Mouse (Mus musculus) adrenal gland, adult 18-20 months (tissue): Measurements from ENCODE around the gene Tmem253. TPM values are rescaled to one million over a fixed set of nuclear protein-coding genes. Genes with fewer than 3 reads are reported as not detected.
"Not testable (repeated sequence)": the region's sequence is repeated elsewhere in the genome, so short reads cannot be mapped to it uniquely, and the experiment has no call there.

Experiments used
- DNase-seq, 2 experiments: peaks; one replicate each; pipeline ENCODE4 v3.0.0; 2021 to 2022; ENCODE audit warnings: low spot score in 2 of 2
- total RNA-seq, 2 experiments: library from RNA; stranded (reverse); gene quantifications; 1 replicate in 1 of 2; 2 replicates in 1 of 2; pipeline ENCODE4 v1.2.3; 2021

Tmem253 gene
- total RNA-seq, 2 experiments from 2014 or later = 2.1 to 2.3 TPM

DNA sequence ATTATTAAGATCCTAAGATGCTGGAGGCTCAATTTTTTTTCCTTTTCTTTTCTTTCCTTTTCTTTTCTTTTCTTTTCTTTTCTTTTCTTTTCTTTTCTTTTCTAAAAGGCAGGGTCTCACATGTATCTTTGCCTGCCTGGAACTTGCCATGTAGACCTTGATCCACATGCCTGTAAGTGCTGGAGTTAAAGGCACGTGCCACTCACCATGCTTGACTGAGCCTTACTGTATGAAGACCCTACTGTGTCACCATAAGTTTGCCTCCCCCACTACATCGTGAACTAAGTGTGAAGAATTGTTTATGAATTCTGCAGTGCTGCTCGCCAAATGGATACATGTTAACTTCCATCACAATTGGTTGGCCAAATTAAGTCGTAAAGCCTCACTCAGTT lies 5.7 kb downstream of the Tmem253 start:
- no peak for DNase-seq

DNA sequence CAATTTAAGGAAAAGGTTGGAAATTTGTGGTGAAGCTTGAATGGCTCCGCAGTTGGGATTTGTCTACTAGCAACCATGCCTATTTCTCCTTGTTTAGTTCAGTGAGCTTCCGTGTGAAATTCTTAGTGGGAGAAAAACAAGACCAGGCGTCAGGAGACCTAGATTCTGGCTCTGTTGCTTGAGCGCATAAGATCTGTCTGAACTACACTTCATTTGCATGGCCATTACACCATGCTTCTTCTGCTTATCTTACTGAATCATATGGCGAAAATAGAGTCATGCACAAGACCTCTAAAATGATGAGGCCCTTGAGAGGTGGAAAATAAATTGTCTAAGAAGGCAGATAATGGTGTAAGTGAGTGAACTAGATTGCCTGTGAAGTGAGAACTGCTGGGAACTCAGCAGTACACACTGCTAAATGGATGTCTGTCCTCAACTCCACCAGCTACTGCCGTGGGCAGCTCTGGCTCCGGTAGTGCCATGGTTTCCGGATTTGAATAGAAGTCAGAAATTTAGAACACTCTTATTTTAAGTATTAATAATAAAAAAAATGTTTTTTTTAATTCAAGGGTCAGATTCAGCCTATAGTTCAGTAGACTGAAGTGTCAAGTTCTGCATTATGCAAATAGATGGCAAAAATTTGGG lies 6.2 kb downstream of the Tmem253 start:
- DNase-seq = no peak

DNA sequence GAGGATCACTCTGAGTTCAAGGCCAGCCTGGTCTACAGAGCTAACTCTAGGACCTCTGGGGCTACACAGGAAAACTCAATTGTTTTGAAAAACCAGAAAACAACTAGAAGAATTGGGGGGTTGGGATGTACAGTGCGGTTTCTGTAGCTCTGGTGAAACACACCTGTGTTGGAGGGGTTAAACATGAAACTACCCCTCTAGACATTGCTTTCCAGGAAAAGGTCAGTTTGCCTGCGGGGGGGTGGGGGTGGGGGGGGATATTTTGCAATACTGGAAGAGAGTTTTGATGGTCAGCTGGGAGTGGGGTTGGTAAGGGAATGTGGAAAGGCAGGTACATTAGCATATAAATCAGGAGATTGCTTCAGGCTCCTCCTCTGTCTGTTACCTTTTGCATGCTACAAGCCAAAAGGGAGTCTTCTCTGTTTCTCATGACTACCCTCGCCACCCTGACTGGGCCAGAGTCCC lies 6.8 kb downstream of the Tmem253 start:
- DNase-seq = no peak

DNA sequence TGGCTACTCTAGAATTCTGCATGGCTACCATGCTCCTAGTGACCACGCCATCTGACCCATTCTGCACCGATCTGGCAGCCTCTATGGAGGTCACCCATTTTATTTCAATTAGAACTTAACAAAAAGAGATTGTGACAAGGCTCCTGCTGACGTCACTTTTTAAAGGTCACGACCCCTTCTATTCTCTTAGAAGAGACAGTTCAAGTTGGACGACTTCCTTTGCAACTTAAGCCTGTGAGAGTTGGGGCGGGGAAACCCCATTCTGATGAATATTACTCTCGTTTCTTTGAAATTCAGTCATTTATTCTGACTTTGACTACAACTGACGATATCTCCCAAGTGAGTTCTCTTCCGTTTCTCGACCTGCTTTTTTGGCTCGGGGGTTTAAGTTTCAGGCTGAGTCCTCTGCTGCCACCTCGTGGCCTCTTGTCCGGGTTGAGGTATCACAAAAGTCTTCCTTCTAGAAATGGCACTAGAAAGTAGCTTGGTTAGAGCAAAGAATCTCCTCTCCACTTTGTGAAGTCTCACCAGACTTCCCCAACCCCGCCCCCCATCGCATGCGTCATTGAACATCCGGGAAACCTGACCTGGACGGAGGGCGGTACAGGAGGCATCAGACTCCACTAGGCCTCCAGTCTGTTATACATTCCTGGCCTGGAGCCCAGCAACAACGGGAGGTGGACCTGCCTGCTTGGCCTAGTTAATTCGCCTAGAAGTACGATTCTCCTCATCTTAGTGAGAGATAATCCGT lies 7.4 kb downstream of the Tmem253 start:
- DNase-seq = peak; percentile 84 to 86

DNA sequence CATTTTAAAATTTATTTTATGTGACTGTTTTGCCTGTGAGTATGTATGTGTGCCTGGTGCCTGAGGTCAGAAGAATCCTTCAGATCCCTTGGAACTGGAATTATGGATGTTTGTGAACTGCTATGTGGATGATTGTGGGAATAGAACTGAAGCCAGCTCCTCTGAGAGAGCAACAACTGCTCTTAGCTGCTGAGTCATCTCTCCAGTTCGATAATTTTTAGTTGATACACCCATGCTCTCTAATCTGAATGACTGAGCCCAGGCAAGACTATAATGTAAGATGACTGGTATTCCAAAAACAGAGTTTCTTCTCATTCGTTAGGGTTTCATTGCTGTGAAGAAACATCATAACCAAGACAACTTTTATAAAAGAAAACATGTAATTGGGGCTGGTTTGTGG lies 8.7 kb downstream of the Tmem253 start:
- no peak for DNase-seq

DNA sequence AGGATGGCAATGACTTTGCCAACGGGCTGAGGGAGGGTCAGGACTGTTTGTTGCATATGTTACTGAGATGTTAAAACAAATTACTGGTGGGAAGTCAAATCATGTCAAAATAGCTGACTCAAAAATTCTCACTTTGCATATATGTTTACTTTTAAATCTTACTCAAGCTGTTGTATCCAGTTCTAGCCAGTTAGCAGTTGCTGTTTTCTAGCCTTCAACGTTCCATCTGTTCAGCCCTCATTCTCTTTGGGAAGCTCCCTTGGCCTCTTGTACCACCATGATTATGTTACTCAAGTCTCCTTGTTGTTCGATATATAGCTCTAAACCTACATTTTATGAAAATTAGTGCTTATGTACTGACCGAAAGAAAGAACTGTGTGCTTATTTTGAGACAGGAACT lies 10.9 kb downstream of the Tmem253 start:
- DNase-seq = no peak

DNA sequence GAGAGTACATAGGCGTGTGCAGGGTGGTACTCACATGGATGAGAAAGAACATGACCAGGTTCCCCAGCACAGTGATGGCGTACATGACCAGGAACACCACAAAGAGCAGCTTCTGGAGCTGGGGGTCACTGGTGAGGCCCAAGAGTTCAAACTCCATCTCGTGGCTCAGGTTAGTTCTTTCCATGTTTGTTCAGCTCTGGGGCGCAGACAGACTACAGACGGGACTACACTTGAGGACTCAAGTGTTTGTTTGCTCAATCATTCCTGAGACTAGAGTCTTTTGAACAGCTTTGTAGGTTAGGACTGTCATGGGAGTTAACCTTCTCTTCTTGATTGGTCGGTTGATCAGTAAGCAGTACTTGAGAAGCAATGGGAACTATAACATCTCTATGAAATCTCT lies 20.5 kb downstream of the Tmem253 start:
- DNase-seq = no peak

DNA sequence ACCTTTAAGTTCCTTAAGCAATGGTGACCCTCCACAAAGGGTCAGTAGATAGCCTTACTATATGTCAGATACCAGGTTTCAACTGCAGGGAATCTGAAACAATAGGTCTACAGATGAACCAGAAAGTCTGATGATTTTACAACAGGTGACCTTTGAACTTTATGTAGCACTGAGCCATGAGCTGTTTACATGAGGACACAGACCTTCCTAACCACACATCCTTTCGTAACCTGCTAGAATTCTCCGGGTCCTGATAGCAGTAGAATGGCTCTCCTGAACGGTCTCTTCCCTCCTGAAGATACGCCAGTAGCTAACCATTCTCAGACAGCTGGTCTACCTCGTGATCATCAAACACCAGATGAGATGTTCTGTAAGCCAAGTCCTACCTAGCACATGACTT lies 23.9 kb downstream of the Tmem253 start:
- no peak for DNase-seq

DNA sequence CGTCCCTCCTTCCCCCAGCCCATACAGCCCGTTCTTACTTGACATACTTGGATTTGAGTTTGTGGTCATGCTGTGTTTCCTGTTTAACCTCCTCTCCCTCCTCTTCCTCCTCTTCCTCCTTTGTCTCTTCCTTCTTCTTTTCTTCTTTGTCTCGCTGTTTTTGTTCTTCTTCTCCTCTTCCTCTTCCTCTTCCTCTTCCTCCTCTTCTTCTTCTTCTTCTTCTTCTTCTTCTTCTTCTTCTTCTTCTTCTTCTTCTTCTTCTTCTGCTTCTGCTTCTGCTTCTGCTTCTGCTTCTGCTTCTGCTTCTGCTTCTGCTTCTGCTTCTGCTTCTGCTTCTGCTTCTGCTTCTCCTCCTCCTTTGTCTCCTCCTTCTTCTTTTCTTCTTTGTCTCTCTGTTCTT lies 26.9 kb downstream of the Tmem253 start, which contains the start of gene Olfr221:
Gene Olfr221 (minus strand): TSS at position 101 of the 400 bp plus-strand sequence.
- DNase-seq = not testable (repeated sequence)

DNA sequence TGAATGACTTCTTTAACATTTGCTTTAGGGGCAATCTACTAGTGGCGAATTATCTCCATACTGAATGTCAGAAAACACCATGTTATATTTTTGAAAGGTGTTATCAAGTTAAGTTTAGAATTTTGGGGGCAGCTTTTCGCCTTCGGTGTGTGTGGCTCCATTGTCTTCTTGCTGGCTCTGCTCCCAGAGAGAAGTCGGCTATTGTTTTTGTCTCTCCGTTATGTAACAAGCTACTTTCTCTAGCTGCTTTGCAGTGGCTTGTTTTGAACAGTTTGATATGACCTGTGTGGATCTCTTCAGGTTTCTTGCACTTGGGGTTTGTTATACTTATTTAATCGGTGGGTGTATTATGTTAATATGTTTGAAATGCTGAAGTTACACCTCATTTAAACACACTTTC lies 28.0 kb downstream of the Tmem253 start:
- no peak for DNase-seq

DNA sequence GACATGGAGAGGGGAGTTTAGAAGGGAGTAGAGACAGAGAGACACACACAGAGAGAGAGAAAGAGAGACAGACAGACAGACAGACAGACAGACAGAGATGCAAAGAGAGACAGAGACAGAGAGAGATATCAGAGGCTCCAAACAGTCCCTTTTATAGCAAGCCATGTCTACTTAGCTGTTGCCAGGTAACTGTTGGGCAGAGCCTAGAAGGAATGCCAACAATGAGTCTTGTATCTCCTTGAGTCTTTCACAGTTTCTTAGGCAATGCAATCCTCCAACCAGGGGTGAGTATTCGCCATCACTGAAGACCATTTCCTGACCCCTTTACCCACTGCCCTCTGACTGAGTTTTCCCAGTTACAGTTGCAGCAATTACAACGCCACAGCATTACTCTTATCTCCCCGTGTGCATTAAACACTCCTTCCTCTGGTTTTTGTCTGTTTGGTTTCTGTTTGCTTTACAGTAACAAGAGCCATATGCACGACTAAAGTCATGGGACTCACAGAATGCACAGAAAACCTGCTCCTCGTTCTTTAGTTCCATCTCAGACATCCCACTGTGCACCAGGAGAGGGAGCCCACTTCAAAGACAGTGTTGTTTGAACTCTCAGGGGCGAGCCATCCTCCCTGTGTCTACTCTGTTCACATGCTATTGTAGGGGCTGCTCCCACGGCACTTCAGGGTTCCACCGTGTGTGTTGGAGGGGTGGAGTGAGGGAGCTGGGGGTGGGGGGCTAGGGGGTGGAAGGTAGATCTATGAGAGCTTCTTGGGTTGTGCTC lies 29.6 kb downstream of the Tmem253 start:
- DNase-seq = no peak

DNA sequence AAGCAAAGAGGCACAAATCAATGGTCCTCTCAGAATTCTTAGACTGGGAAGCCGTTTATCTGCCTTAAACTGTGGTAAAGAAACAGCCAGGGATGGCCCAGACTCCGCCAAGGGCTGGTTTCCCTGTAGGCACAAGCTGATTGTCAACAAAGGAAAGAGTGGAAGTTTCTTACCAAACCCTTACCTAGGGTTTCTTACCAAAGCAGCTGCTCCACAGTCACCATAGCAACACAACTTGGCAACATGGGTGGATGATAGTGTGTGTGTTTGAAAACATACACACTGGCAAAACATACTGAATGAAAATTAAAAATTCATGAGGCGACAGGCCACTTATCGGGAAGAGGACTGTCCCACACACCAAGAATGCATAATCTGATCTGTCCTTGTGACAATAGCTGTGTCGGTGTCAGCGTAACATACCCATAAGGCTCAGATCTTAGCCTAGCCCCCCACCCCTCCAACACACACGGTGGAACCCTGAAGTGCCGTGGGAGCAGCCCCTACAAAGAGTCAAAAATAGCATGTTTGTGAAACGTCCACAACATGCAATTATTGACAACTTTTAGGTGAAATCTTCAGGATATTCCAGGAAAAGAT lies 30.6 kb downstream of the Tmem253 start:
- no peak for DNase-seq

DNA sequence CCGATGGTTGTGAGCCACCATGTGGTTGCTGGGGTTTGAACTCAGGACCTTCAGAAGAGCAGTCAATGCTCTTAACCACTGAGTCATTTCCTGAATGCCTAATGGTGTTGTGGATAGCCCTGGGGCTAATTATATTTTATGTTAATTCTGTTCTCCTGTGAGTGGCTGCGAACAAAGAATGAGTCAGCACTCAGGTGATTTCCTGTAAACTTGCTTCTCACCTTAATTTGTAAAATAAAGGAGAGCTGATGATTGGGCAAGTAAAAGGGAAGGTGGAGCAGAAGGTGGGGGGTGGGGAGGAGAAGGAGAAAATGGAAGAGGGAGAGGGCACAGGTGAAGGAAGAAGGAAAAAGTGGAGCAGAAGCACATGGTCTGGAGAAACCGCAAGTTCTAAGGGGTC lies 37.3 kb downstream of the Tmem253 start:
- DNase-seq = not testable (repeated sequence)

DNA sequence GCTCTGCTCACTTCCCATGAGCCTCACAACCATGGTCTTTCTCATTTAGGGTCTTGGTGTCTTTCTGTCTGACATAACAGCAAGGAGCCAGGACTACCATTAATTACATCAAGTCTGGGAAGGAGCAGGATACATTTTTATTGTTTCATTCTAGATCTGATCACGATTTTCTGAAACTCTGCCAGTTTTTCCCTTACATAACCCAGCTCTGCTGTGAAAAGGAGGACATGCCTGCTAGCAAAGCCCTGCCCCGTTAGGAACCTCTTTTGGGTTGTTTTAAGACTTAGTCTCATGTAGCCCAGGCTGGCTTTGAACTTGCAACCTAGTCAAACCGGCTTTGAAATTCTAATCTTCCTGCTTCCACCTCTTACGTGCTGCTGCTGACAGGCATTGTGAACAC lies 44.5 kb downstream of the Tmem253 start:
- DNase-seq = no peak

DNA sequence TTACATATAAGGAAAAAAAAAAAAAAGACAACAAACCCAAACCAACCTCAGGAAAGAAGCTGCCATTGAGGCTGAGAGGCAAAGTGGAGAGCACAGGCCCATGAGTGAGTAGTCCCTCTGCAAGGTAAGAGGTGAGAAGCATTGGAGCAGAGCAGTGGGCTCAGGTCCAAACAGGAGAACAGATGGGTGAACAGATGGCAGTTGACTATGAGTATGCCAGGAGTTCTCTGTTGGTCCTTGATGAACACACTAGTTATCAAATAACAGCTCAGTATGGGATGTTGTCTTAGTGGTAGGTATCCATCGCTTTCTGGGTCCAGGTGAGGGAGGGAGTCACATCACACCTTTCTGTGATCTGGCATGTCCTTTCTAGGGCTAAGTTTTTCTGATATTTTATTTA lies 45.3 kb downstream of the Tmem253 start:
- no peak for DNase-seq

DNA sequence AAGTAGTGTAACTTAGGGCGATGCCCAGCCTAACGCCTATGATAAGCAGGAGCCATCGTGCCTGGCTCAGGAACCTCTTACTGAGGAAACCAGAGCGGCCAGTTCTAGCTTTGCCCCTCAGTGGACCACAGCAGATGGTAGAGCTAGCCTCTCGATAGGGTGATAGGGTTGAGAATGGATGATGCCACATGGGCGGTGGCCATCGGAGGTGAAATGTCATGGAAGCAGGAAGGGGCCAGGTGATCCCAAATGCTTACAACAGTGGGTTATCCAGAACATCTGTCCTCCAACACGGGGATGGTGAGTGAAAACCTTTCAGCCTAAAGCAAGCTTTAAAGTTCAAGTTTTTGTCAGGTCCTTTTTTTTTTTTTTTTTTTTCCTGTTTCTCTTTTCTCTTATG lies 46.3 kb downstream of the Tmem253 start:
- DNase-seq = no peak

DNA sequence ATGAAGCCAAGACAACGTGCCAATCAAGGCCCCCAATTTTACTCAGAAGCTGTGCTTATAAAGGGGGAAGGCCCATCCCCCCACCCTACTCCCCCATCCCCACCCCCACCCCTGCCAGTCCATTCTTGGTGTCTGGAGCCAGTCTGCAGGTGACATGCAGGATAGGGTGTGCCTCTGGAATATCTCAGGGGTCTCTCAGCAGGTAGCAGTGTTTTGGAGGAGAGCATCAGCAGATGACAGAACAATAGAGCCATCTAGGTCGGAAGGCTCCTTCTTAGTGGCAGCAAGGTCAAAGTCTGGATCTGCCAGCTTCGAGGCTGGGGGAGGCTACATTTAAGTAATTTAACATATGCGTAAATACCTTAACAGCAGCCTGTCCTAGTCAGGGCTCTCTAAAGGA lies 50.7 kb downstream of the Tmem253 start:
- DNase-seq = no peak
